Mouse (Mus musculus) stomach, postnatal 0 days (tissue): ENCODE results near the gene C9orf72.

Experiments used
- CTCF ChIP-seq: IDR thresholded peaks from 2 replicates; pipeline ENCODE4 v1.5.1; 2016; ENCODE audit warnings: antibody characterized with exemption, low read depth, mild to moderate bottlenecking, moderate library complexity
- EP300 ChIP-seq: optimal IDR thresholded peaks from 2 replicates; pipeline ENCODE3; 2016; ENCODE audit warnings: antibody characterized with exemption

DNA sequence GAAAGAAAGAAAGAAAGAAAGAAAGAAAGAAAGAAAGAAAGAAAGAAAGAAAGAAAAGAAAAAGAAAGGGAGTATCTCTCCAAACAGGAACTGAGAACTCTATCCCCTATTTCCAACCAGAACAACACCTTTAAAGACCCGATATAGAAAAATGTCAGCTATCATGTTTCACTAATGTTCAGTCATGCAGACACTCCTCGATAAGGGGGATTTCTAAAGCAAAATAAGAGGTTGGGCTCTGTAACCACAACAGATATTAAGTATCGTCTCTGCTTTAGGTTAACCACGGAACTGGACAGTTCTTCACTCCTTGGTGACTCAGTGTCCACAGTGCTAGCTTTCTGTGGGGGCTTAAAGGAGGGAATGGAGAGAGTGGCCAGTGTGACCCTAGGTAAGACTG lies 2.3 kb upstream of the C9orf72 start:
- TF ChIP-seq CTCF (no peak), EP300 (no peak)
